Mouse (Mus musculus) CH12.LX (cell line): ENCODE measurements around the gene Mdm4.

Experiments
- CHD2 ChIP-seq: IDR thresholded peaks from 2 replicates; pipeline ENCODE4 v1.6.1; 2011; ENCODE audit warnings: low read length, improper control_type of control experiment
- CTCF ChIP-seq, 2 experiments: IDR thresholded peaks in 1 of 2; conservative IDR thresholded peaks in 1 of 2; 2 replicates each; pipeline ENCODE4 v1.5.1; 2011 to 2012; ENCODE audit warnings: low read depth in 2 of 2, low read length in 2 of 2, improper control_type of control experiment in 1 of 2, inconsistent platforms in 1 of 2, mild to moderate bottlenecking in 1 of 2, moderate library complexity in 1 of 2
- E2F4 ChIP-seq: IDR thresholded peaks from 2 replicates; pipeline ENCODE4 v1.6.1; 2011; ENCODE audit warnings: low read depth, low read length, improper control_type of control experiment; ENCODE audit not compliant: insufficient replicate concordance
- EP300 ChIP-seq: IDR thresholded peaks from 2 replicates; pipeline ENCODE4 v1.6.1; 2011; ENCODE audit warnings: low read length, improper control_type of control experiment
- GABPA ChIP-seq: IDR thresholded peaks from 2 replicates; pipeline ENCODE4 v1.6.1; 2012; ENCODE audit warnings: low read depth, low read length, improper control_type of control experiment, inconsistent platforms; ENCODE audit not compliant: insufficient replicate concordance
- KAT2A ChIP-seq: IDR thresholded peaks from 2 replicates; pipeline ENCODE4 v1.6.1; 2012; ENCODE audit warnings: low read length, improper control_type of control experiment, inconsistent platforms; ENCODE audit not compliant: insufficient replicate concordance
- MXI1 ChIP-seq: IDR thresholded peaks from 2 replicates; pipeline ENCODE4 v1.6.1; 2011; ENCODE audit warnings: mild to moderate bottlenecking, low read depth, low read length, improper control_type of control experiment
- POLR2A ChIP-seq: IDR thresholded peaks from 2 replicates; pipeline ENCODE4 v1.6.1; 2011; ENCODE audit warnings: low read depth, mild to moderate bottlenecking, improper control_type of control experiment, low read length
- SMC3 ChIP-seq: IDR thresholded peaks from 2 replicates; pipeline ENCODE4 v1.6.1; 2011; ENCODE audit warnings: low read depth, low read length, improper control_type of control experiment
- TCF12 ChIP-seq: IDR thresholded peaks from 2 replicates; pipeline ENCODE4 v1.6.1; 2014; ENCODE audit warnings: low read depth, mild to moderate bottlenecking, inconsistent platforms, low read length, improper control_type of control experiment
- UBTF ChIP-seq: IDR thresholded peaks from 2 replicates; pipeline ENCODE4 v1.6.1; 2012; ENCODE audit warnings: low read depth, mild to moderate bottlenecking, inconsistent platforms, low read length, improper control_type of control experiment, moderate library complexity
- ZC3H11A ChIP-seq: IDR thresholded peaks from 2 replicates; pipeline ENCODE4 v1.6.1; 2012; ENCODE audit warnings: low read depth, mild to moderate bottlenecking, inconsistent platforms, low read length, improper control_type of control experiment
- ZMIZ1 ChIP-seq: IDR thresholded peaks from 2 replicates; pipeline ENCODE4 v1.6.1; 2012; ENCODE audit warnings: low read depth, mild to moderate bottlenecking, inconsistent platforms, low read length, improper control_type of control experiment

DNA sequence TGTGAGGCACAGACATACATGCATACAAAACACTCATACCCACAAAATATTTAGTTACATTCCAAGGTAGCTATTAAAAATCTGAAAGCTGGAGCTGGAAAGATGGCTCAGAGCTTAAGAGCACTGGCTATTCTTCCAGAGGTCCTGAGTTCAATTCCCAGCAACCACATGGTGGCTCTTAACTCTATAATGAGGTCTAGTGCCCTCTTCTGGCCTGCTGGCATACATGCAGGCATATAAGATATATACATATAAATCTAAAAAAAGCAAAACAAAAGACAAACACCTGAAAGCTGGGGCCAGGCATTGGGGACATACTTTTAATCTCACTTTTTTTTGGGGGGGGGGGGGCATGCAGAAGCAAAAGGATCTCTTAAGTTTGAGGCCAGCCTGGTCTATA is 17.0 kb downstream of the Mdm4 start:
- TF ChIP-seq MXI1 (no peak), SMC3 (no peak), GABPA (no peak), ZC3H11A (no peak), POLR2A (no peak), CTCF (conservative IDR thresholded peaks at IDR 0.05 in 1 of 2, IDR thresholded peaks at IDR 0.05 in 1 of 2; ENCODE audit: low read depth in 2 of 2, low read length in 2 of 2) (peak; percentile 9 to 56; a peak in 2 of 4 replicates), UBTF (no peak), EP300 (no peak), KAT2A (no peak), E2F4 (no peak), TCF12 (no peak), CHD2 (no peak), ZMIZ1 (no peak)
